Mouse (Mus musculus) stomach, embryonic 14.5 days (tissue): ENCODE results near the gene Mtmr4. TPM values are rescaled to one million over a fixed set of nuclear protein-coding genes. Genes with fewer than 3 reads are reported as not detected.
A peak's percentile ranks its signal among the peaks of the same experiment; 100 is the strongest.

ENCODE experiments used
- ATAC-seq: fragments of 200-750 bp; cut with Nextera tagmentation; 2 replicates; pipeline ENCODE4 v1.8.0; 2017; ENCODE audit warnings: low read depth, moderate TSS enrichment; ENCODE audit not compliant: insufficient number of reproducible peaks, insufficient read depth, low FRiP score
- H3K27ac ChIP-seq: fragments of 300-500 bp; sonication (generic); 2 replicates; pipeline ENCODE4 v1.5.1; 2014; ENCODE audit warnings: mild to moderate bottlenecking, low read length, moderate library complexity, mixed read lengths
- H3K27me3 ChIP-seq: fragments of 300-500 bp; sonication (generic); 2 replicates; pipeline ENCODE4 v1.6.1; 2014; ENCODE audit warnings: low read length, control low read depth, mixed read lengths; ENCODE audit not compliant: control insufficient read depth, insufficient read depth
- H3K36me3 ChIP-seq: fragments of 300-500 bp; sonication (generic); 2 replicates; pipeline ENCODE4 v1.6.1; 2014; ENCODE audit warnings: mild to moderate bottlenecking, control low read depth, low read length, moderate library complexity, mixed read lengths; ENCODE audit not compliant: control insufficient read depth, insufficient read depth
- H3K4me1 ChIP-seq: fragments of 300-500 bp; sonication (generic); 2 replicates; pipeline ENCODE4 v1.6.1; 2014; ENCODE audit warnings: low read length, control low read depth, mixed read lengths; ENCODE audit not compliant: control insufficient read depth, insufficient read depth
- H3K4me2 ChIP-seq: fragments of 300-500 bp; sonication (generic); replicated peaks from 2 replicates; pipeline ENCODE4 v1.6.1; 2014; ENCODE audit warnings: low read depth, low read length, control low read depth
- H3K4me3 ChIP-seq: fragments of 300-500 bp; sonication (generic); 2 replicates; pipeline ENCODE4 v1.5.1; 2014; ENCODE audit warnings: low read depth, low read length, control low read depth
- H3K9ac ChIP-seq: fragments of 300-500 bp; sonication (generic); replicated peaks from 2 replicates; pipeline ENCODE4 v1.6.1; 2014; ENCODE audit warnings: low read depth, mild to moderate bottlenecking, control low read depth, low read length, moderate library complexity, mixed read lengths
- H3K9me3 ChIP-seq: fragments of 300-500 bp; sonication (generic); 2 replicates; pipeline ENCODE4 v1.6.1; 2016; ENCODE audit warnings: low read depth, low read length, control low read depth; ENCODE audit not compliant: control insufficient read depth
- WGBS: fragments of 180-500 bp; shearing (Covaris S2); extraction: QIAGEN DNeasy Blood & Tissue Kit; methylation state at CpG from one replicate; pipeline ENCODE4 v1.1.7; 2014; 5-methylcytosine and 5-hydroxymethylcytosine counted together
- polyA plus RNA-seq: library from polyadenylated mRNA; unstranded; fragments of >200 nt; fragmentation: Nextera tagmentation; extraction: Ambion mirVana; gene quantifications from 2 replicates; pipeline ENCODE4 v1.2.1, GENCODE M21; 2014

Mtmr4 gene
- polyA plus RNA-seq, 1 experiment from 2014 or later, result 30.5 TPM

DNA sequence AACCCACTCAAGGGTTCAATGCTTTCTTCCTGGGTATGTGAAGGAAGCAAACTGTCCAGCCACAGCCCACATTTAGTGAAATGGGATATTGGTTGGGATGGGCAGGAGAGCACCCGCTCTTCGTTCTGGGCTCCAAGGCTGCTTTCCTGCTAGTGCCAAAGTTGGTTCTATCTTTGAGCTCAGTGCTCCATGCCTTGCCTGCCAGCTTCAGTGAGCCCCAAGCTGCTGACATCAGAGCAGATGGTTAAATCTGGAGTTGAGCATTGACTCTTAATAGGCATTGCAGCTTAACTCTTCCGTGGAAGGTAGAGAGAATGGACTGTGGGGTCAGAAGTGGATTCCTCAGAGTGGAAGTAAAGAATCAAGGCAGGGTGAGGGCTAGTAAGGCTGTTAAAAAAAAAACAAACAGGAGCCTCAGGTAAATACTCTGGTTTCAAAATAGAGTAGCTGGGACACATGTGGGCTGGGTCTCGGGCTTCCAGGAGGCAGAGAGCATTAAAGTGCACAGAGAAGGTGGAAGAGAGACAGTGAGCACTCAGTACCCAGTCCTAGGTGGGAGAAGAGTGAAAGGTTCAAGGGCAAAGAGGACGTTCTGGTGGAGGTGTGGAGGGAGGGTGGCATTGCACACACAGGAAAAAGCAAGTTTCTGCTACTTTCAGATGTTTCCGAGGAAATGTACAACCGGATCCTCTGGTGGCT, 23.6 kb upstream of the Mtmr4 start, which contains the start of gene Sept4:
TSS of gene Sept4 (plus strand) at position 649 of the 699 bp plus-strand sequence.
- no peaks in the 10 kb centered on the region for H3K27me3 ChIP-seq
- H3K9me3 ChIP-seq, result no peaks in the 10 kb centered on the region
- H3K27ac ChIP-seq, result no peak within 1 kb of the TSS
- no peak within 1 kb of the TSS for H3K4me2 ChIP-seq
- H3K36me3 ChIP-seq, result no peaks in the 10 kb centered on the region
- no peaks in the 10 kb centered on the region for H3K4me1 ChIP-seq
- 79% methylated on average over 7 of the region's 7 CpGs for WGBS
- no peak for ATAC-seq
- H3K9ac ChIP-seq, result no peak within 1 kb of the TSS
- H3K4me3 ChIP-seq, result no peak within 1 kb of the TSS

DNA sequence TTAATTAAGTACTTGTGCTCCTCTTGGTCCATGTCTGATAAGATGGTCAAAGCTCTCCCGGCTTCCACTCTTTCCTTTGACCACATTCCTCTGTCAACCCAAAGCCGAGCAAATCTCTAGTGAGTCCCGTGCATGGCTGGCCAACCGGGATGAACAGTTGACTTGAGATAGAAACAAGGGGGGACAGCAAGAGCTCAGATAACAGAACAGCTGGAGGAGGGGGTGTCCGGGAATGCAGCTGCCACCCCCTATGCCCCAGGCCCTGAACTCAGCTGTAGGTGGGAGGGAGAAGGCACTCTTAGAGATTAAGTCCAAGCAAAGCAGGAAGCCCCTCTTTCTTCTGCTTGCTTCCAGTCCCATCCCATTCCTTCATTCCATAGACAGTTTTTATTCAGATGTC, 21.2 kb upstream of the Mtmr4 start:
- H3K27me3 ChIP-seq, result no peaks in the 10 kb centered on the region
- 73% methylated on average over 5 of the region's 5 CpGs for whole genome bisulfite sequencing
- H3K9ac ChIP-seq, result no peak overlapping the region
- no peak for ATAC-seq
- H3K9me3 ChIP-seq, result no peaks in the 10 kb centered on the region
- no peak overlapping the region for H3K27ac ChIP-seq
- no peaks in the 10 kb centered on the region for H3K36me3 ChIP-seq
- H3K4me2 ChIP-seq, result no peak overlapping the region
- H3K4me1 ChIP-seq, result no peaks in the 10 kb centered on the region
- H3K4me3 ChIP-seq, result no peak overlapping the region

DNA sequence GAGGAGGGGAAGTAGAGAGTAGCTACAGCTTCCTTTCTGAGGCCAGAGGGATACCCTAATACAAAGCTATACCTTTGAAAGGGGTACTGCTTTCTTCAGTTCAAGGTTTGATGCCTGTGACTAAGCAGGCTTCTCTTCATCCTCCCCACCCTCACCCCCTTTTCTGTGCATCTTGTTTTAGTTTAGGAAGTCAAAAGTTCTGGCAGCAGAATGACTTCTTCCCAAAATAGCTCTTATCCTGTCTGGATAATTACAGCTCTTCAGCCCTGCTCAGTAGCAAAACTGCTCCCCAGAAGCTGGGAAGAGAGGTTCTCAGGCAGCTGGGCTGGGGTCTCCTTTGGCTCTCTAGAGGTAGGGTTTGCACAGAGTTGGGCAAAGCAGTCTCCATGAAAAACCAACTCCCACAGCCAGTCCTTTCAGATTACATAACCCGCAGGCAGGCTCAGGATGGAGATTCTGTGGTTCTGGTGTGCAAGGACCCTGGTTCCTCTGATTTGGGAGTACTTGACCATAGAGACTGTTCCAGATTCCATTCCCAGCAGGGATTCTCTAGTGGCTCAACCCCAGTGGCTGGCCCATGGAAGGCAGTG, 20.5 kb upstream of the Mtmr4 start:
- H3K4me3 ChIP-seq, result no peak overlapping the region
- no peak for ATAC-seq
- no peak overlapping the region for H3K4me2 ChIP-seq
- no peaks in the 10 kb centered on the region for H3K4me1 ChIP-seq
- no peak overlapping the region for H3K9ac ChIP-seq
- H3K9me3 ChIP-seq, result no peaks in the 10 kb centered on the region
- H3K27ac ChIP-seq, result no peak overlapping the region
- H3K27me3 ChIP-seq, result no peaks in the 10 kb centered on the region
- H3K36me3 ChIP-seq, result no peaks in the 10 kb centered on the region
- WGBS, result 85% methylated on average over 1 of the region's 1 CpGs

DNA sequence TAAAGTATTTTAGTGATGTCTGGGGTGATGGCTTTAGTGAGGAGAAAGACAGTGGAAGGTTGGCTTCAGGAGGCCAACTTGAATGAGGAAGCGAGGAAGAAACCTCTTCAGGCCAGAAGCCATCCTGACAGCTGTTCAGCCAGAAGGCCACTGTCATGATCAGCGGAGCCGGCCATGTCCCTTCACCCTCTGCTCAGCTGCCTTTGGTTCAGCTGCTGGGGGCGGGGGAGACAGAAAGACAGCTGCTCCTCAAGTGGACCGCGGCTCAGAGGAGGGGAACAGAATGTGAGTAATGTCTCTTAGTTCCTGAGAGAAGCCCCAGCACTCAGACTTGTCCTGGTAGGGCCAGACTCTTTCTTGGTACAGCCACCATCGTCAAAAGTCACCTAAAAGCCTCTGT, 18.2 kb upstream of the Mtmr4 start:
- Histone ChIP-seq H3K27me3 (no peaks in the 10 kb centered on the region), H3K27ac (no peak overlapping the region), H3K9me3 (no peaks in the 10 kb centered on the region), H3K36me3 (no peaks in the 10 kb centered on the region), H3K4me3 (no peak overlapping the region), H3K9ac (no peak overlapping the region), H3K4me1 (peaks cover 7% of the 10 kb centered on the region; the same call in 1 of the 2 replicates), H3K4me2 (no peak overlapping the region)
- no peak for ATAC-seq
- WGBS, result 76% methylated on average over 7 of the region's 7 CpGs

DNA sequence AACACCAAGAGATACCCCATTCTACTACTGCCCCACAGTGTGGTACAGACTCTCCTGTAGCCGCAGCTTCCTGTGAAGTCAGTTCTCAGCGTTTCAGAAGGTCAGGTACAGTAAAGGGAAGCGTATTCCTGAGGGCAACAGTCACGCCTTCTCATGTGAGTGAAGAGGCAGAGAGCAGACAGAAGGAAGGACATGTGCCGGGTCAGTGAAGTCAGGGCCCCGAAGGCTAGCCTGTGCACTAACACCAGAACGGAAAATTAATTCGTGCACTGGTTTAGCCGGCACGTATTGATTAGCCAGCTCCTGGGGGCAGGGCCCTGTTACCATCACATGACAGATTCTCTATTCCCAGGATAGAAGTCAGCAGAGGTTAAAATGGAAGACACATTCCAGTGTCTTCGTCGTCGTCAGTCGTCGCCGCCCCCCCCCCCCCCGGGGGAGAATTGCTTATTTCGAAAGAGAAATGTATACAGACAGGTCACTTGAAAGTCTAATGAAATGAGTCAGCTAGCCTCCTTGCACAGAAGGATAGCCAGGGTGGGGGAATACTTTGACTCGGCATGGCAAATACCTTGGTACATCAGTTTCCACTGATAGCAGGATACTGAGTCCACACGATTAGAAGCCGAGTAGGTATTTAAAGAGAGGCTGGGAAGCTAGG, 17.3 kb upstream of the Mtmr4 start:
- Histone ChIP-seq H3K4me1 (peaks cover 7% of the 10 kb centered on the region; the same call in 1 of the 2 replicates), H3K9ac (no peak overlapping the region), H3K27ac (no peak overlapping the region), H3K4me2 (no peak overlapping the region), H3K9me3 (no peaks in the 10 kb centered on the region), H3K36me3 (no peaks in the 10 kb centered on the region), H3K27me3 (no peaks in the 10 kb centered on the region), H3K4me3 (no peak overlapping the region)
- 52% methylated on average over 21 of the region's 21 CpGs for WGBS
- ATAC-seq, result no peak

DNA sequence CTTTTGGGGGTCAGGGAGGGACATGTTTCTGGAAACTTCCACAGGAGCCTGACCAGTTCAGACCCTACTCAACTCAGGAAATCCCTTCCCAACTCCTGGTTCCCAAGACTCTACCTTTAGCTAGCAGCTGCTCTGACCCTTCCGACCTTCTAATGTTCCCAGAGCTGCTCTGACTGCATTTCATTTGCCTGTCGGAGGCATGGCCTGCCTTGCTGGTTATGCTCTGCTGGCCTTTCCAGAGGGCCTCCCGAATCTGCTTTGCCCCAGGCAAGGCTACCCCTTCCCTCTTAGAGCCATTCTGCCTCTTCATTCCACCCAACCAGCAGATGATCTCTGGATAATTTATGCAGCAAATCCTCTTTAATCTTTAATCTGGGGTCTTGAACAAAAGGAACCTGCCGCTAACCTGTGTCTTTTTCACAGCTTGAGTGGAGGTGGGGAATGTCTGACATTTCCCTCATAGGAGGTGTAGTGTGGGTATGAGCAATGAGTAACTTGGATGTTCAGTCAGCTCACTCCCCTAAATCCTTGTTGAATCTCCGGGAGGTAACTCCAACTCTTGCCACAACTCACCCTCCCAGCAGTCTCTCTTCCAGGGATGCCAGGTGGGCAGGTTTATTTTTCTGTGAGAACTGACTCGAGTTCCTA, 14.2 kb upstream of the Mtmr4 start:
- no peak for ATAC-seq

DNA sequence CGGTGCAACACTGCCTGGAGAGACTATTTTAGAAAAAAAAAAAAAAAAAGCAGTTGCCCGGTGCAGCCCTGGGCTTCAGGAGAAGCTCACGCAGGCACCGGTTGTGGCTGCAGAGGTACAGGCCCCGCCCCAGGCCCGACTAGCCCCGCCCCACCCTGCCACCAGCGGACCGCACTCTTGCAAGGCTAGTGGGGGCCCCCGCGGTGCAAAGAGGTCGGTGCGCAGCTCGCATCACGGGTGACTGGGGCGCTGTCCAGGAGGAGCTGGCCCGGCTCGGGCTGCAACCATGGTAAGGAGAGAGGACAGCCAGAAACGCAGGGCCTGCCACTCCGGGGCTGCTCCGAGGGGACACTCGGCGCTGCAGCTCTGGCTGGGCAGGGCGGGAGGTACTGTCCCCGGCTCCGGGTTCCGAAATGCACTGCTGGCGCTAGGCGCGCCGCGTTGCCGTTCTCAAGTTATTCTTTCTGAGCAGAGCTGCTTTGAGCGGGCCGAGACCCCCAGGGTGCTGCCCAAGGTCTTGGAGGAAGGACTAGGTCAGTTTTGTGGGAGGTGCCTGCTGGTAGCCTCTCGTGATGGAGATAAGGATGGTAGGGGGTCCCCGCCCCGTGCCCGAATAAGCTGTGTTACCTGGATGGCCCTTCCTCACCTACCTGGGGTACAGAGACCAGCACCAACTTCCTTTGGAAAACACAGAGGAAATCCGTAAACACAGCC, 13.6 kb upstream of the Mtmr4 start:
- Histone ChIP-seq H3K9ac (no peak overlapping the region; the same call in 1 of the 2 replicates), H3K27me3 (no peaks in the 10 kb centered on the region), H3K36me3 (no peaks in the 10 kb centered on the region), H3K9me3 (no peaks in the 10 kb centered on the region), H3K4me3 (peak overlapping the region; percentile 38), H3K4me1 (peaks cover 7% of the 10 kb centered on the region; the same call in 1 of the 2 replicates), H3K27ac (no peak overlapping the region), H3K4me2 (peak overlapping the region; percentile 81)
- WGBS, result under 1% methylated on average over 40 of the region's 40 CpGs
- peak; percentile 75; the same call in 1 of the 2 replicates for ATAC-seq

More for the DNA sequence above, 14.2 kb upstream of the Mtmr4 start:
- H3K27ac ChIP-seq, result no peak overlapping the region
- no peak overlapping the region; the same call in 1 of the 2 replicates for H3K9ac ChIP-seq
- 25% methylated on average over 6 of the region's 6 CpGs for WGBS
- H3K4me3 ChIP-seq, result peak overlapping the region; percentile 38
- no peaks in the 10 kb centered on the region for H3K27me3 ChIP-seq
- H3K4me2 ChIP-seq, result peak overlapping the region; percentile 81
- H3K4me1 ChIP-seq, result peaks cover 7% of the 10 kb centered on the region; the same call in 1 of the 2 replicates
- no peaks in the 10 kb centered on the region for H3K36me3 ChIP-seq
- H3K9me3 ChIP-seq, result no peaks in the 10 kb centered on the region
